Comparison of ENCODE assay signal across 17 mouse cellular contexts in the genomic region with DNA sequence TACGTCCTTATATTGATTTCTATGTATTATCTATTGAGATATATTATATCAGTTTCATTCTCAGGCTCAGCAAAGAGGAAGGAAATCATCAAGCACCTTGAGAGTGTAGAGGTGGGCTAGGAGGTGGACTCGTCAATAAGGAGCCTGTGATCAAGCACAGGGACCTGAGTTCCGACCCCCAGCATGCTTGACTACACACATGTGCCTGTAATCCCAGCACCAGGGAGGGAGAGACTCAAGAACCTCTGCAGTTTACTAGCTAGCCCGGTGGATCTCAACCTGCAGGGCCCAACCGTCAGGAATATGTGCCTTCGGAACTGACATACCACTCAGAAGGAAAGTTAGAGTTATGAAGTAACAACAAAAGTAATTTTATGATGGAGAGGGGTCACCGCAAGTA.
"Had no signal": no experiment of that assay in that cellular context is flagged by ENCODE, and none has a peak within 500 bp of the region (broad histone marks: within the 10 kb centered on the region; RNA-seq: fewer than 3 reads in every experiment).

No protein-coding gene starts in this region.

- H3K4me3 ChIP-seq: neural tube, embryonic 12.5 days; neural tube, embryonic 13.5 days; neural tube, embryonic 15.5 days; stomach, embryonic 15.5 days had no signal

- H3K9me3 ChIP-seq: neural tube, embryonic 12.5 days; neural tube, embryonic 13.5 days; neural tube, embryonic 15.5 days; stomach, embryonic 15.5 days had no signal

- DNase-seq: retina, postnatal 1 day; right cerebral cortex, adult 18-20 months; right cerebral cortex, postnatal 14 days; right cerebral cortex, postnatal 25 days; right cerebral cortex, postnatal 4 days; spleen, adult 18-20 months; thymus, adult 18-20 months; thymus, adult 2 months; thymus, postnatal 14 days; thymus, postnatal 25 days; thymus, postnatal 36 days; thymus, postnatal 4 days had no signal

- H3K36me3 ChIP-seq: neural tube, embryonic 12.5 days; neural tube, embryonic 13.5 days; neural tube, embryonic 15.5 days; stomach, embryonic 15.5 days had no signal

- H3K27ac ChIP-seq: neural tube, embryonic 12.5 days; neural tube, embryonic 13.5 days; neural tube, embryonic 15.5 days; stomach, embryonic 15.5 days; stomach, postnatal 0 days had no signal

- H3K27me3 ChIP-seq: neural tube, embryonic 12.5 days; neural tube, embryonic 15.5 days; stomach, embryonic 15.5 days had no signal

- H3K4me1 ChIP-seq: neural tube, embryonic 12.5 days; neural tube, embryonic 15.5 days had no signal
